Mouse (Mus musculus) liver, embryonic 12.5 days (tissue): ENCODE data around the gene Smpd1. TPM values are rescaled to one million over a fixed set of nuclear protein-coding genes. Genes with fewer than 3 reads are reported as not detected.

Source experiments
- ATAC-seq: fragments of 200-750 bp; cut with Nextera tagmentation; 2 replicates; pipeline ENCODE4 v1.8.0; 2017; ENCODE audit warnings: moderate number of reproducible peaks, mild to moderate bottlenecking, moderate library complexity
- H3K27ac ChIP-seq: fragments of 300-500 bp; sonication (generic); 2 replicates; pipeline ENCODE4 v1.5.1; 2016; ENCODE audit warnings: mild to moderate bottlenecking
- H3K27me3 ChIP-seq: fragments of 300-500 bp; sonication (generic); replicated peaks from 2 replicates; pipeline ENCODE4 v1.6.1; 2016; ENCODE audit warnings: mild to moderate bottlenecking, moderate library complexity
- H3K36me3 ChIP-seq: fragments of 300-500 bp; sonication (generic); 2 replicates; pipeline ENCODE4 v1.6.1; 2016; ENCODE audit warnings: mild to moderate bottlenecking, moderate library complexity
- H3K4me1 ChIP-seq: fragments of 300-500 bp; sonication (generic); 2 replicates; pipeline ENCODE4 v1.6.1; 2016
- H3K4me2 ChIP-seq: fragments of 300-500 bp; sonication (generic); 2 replicates; pipeline ENCODE4 v1.6.1; 2016; ENCODE audit warnings: mild to moderate bottlenecking, moderate library complexity
- H3K4me3 ChIP-seq: fragments of 300-500 bp; sonication (generic); 2 replicates; pipeline ENCODE4 v1.5.1; 2016; ENCODE audit warnings: mild to moderate bottlenecking, moderate library complexity
- H3K9ac ChIP-seq: fragments of 300-500 bp; sonication (generic); 2 replicates; pipeline ENCODE4 v1.6.1; 2016; ENCODE audit warnings: mild to moderate bottlenecking, moderate library complexity
- H3K9me3 ChIP-seq: fragments of 300-500 bp; sonication (generic); replicated peaks from 2 replicates; pipeline ENCODE4 v1.6.1; 2016; ENCODE audit warnings: mild to moderate bottlenecking, moderate library complexity
- WGBS: fragments of 180-500 bp; shearing (Covaris S2); methylation state at CpG from one replicate; pipeline ENCODE4 v1.1.7; 2016; ENCODE audit not compliant: insufficient replicate concordance; 5-methylcytosine and 5-hydroxymethylcytosine counted together
- polyA plus RNA-seq: library from polyadenylated mRNA; unstranded; fragments of >200 nt; fragmentation: Nextera tagmentation; extraction: Ambion mirVana; gene quantifications from 2 replicates; pipeline ENCODE4 v1.2.1, GENCODE M21; 2016

The Smpd1 gene
- polyA plus RNA-seq, 1 experiment from 2014 or later = 27.6 TPM

- WGBS = 64% methylated on average over 4 of the region's 4 CpGs
- no peak overlapping the region for H3K4me3 ChIP-seq
- H3K9ac ChIP-seq = no peak overlapping the region
- no peaks in the 10 kb centered on the region for H3K9me3 ChIP-seq
- H3K4me2 ChIP-seq = no peak overlapping the region
- H3K4me1 ChIP-seq = no peaks in the 10 kb centered on the region
- no peak overlapping the region for H3K27ac ChIP-seq
- no peaks in the 10 kb centered on the region for H3K36me3 ChIP-seq
- ATAC-seq = 0 out of 2 replicates have a peak, but pooled peaks have one; percentile 33
- H3K27me3 ChIP-seq = no peaks in the 10 kb centered on the region
These were observed 26.1 kb upstream of the Smpd1 start for GRCm38 (mm10) chr7:105528094-105528493.

- no peak for ATAC-seq
- Histone ChIP-seq H3K36me3 (no peaks in the 10 kb centered on the region), H3K9me3 (no peaks in the 10 kb centered on the region), H3K27ac (no peak overlapping the region), H3K4me2 (no peak overlapping the region), H3K4me1 (no peaks in the 10 kb centered on the region), H3K9ac (no peak overlapping the region), H3K27me3 (no peaks in the 10 kb centered on the region), H3K4me3 (no peak overlapping the region)
- 58% methylated on average over 3 of the region's 3 CpGs for WGBS
These were observed 20.0 kb upstream of the Smpd1 start for GRCm38 (mm10) chr7:105534162-105534561.

- Histone ChIP-seq H3K4me2 (no peak overlapping the region), H3K27me3 (no peaks in the 10 kb centered on the region), H3K4me3 (no peak overlapping the region), H3K9me3 (no peaks in the 10 kb centered on the region), H3K27ac (no peak overlapping the region), H3K4me1 (no peaks in the 10 kb centered on the region), H3K36me3 (no peaks in the 10 kb centered on the region), H3K9ac (no peak overlapping the region)
- 61% methylated on average over 8 of the region's 8 CpGs for WGBS
- no peak for ATAC-seq
These were observed 8.2 kb upstream of the Smpd1 start for GRCm38 (mm10) chr7:105545986-105546385.

GRCm38 (mm10) chr7:105547970-105548369, 6.2 kb upstream of the Smpd1 start:
- Histone ChIP-seq H3K4me1 (no peaks in the 10 kb centered on the region), H3K9ac (no peak overlapping the region), H3K27ac (no peak overlapping the region), H3K36me3 (no peaks in the 10 kb centered on the region), H3K4me2 (no peak overlapping the region), H3K4me3 (no peak overlapping the region), H3K27me3 (no peaks in the 10 kb centered on the region), H3K9me3 (no peaks in the 10 kb centered on the region)
- no peak for ATAC-seq
- WGBS = 64% methylated on average over 7 of the region's 7 CpGs

- Histone ChIP-seq H3K9ac (no peak overlapping the region), H3K27me3 (no peaks in the 10 kb centered on the region), H3K9me3 (no peaks in the 10 kb centered on the region), H3K36me3 (no peaks in the 10 kb centered on the region), H3K4me3 (no peak overlapping the region), H3K4me2 (no peak overlapping the region), H3K27ac (no peak overlapping the region), H3K4me1 (peaks cover 7% of the 10 kb centered on the region)
- WGBS = 49% methylated on average over 6 of the region's 6 CpGs
- ATAC-seq = no peak
These were observed 5.1 kb upstream of the Smpd1 start for GRCm38 (mm10) chr7:105549035-105549434.

GRCm38 (mm10) chr7:105553456-105554211, 526 bp upstream of the Smpd1 start:
- no peak for ATAC-seq
- H3K36me3 ChIP-seq = peaks cover 31% of the 10 kb centered on the region
- H3K27ac ChIP-seq = peak overlapping the region; percentile 85; the same call in 1 of the 2 replicates

GRCm38 (mm10) chr7:105555571-105555970, 1.4 kb downstream of the Smpd1 start:
- Histone ChIP-seq H3K9me3 (no peaks in the 10 kb centered on the region), H3K27me3 (no peaks in the 10 kb centered on the region), H3K4me1 (peaks cover 27% of the 10 kb centered on the region), H3K4me2 (peak overlapping the region; percentile 86), H3K27ac (no peak overlapping the region), H3K4me3 (peak overlapping the region; percentile 73), H3K9ac (peak overlapping the region; percentile 82; the same call in 1 of the 2 replicates), H3K36me3 (peaks cover 36% of the 10 kb centered on the region)
- ATAC-seq = no peak
- WGBS = 80% methylated on average over 10 of the region's 10 CpGs

More at GRCm38 (mm10) chr7:105553456-105554211, 526 bp upstream of the Smpd1 start:
- H3K27me3 ChIP-seq = no peaks in the 10 kb centered on the region
- H3K4me1 ChIP-seq = peaks cover 27% of the 10 kb centered on the region
- peak overlapping the region; percentile 86 for H3K4me2 ChIP-seq
- no peaks in the 10 kb centered on the region for H3K9me3 ChIP-seq
- WGBS = 35% methylated on average over 26 of the region's 27 CpGs
- peak overlapping the region; percentile 73 for H3K4me3 ChIP-seq
- peak overlapping the region; percentile 82 for H3K9ac ChIP-seq

- no peaks in the 10 kb centered on the region for H3K9me3 ChIP-seq
- H3K27me3 ChIP-seq = no peaks in the 10 kb centered on the region
- H3K36me3 ChIP-seq = peaks cover 36% of the 10 kb centered on the region
- H3K4me2 ChIP-seq = peak overlapping the region; percentile 86; the same call in 1 of the 2 replicates
- no peak overlapping the region for H3K27ac ChIP-seq
- WGBS = 77% methylated on average over 8 of the region's 8 CpGs
- H3K4me3 ChIP-seq = no peak overlapping the region
- ATAC-seq = no peak
- H3K4me1 ChIP-seq = peaks cover 27% of the 10 kb centered on the region
- H3K9ac ChIP-seq = no peak overlapping the region
These were observed 2.2 kb downstream of the Smpd1 start for GRCm38 (mm10) chr7:105556406-105556805.

- H3K9me3 ChIP-seq = no peaks in the 10 kb centered on the region
- peaks cover 27% of the 10 kb centered on the region for H3K4me1 ChIP-seq
- H3K36me3 ChIP-seq = peaks cover 36% of the 10 kb centered on the region
- no peak overlapping the region for H3K4me2 ChIP-seq
- H3K27me3 ChIP-seq = no peaks in the 10 kb centered on the region
- WGBS = 81% methylated on average over 11 of the region's 11 CpGs
- no peak for ATAC-seq
- no peak overlapping the region for H3K9ac ChIP-seq
- H3K4me3 ChIP-seq = no peak overlapping the region
- no peak overlapping the region for H3K27ac ChIP-seq
These were observed 3.5 kb downstream of the Smpd1 start for GRCm38 (mm10) chr7:105557671-105558070.

GRCm38 (mm10) chr7:105559016-105559415, 4.9 kb downstream of the Smpd1 start:
- no peak overlapping the region for H3K9ac ChIP-seq
- H3K4me1 ChIP-seq = peaks cover 20% of the 10 kb centered on the region
- H3K9me3 ChIP-seq = no peaks in the 10 kb centered on the region
- no peak overlapping the region for H3K4me2 ChIP-seq
- H3K27me3 ChIP-seq = no peaks in the 10 kb centered on the region
- ATAC-seq = no peak
- H3K27ac ChIP-seq = no peak overlapping the region
- 80% methylated on average over 9 of the region's 9 CpGs for WGBS
- no peak overlapping the region for H3K4me3 ChIP-seq
- peaks cover 36% of the 10 kb centered on the region for H3K36me3 ChIP-seq

GRCm38 (mm10) chr7:105562317-105562716, 8.2 kb downstream of the Smpd1 start:
- Histone ChIP-seq H3K9ac (no peak overlapping the region), H3K27ac (no peak overlapping the region), H3K4me2 (no peak overlapping the region), H3K27me3 (no peaks in the 10 kb centered on the region), H3K9me3 (no peaks in the 10 kb centered on the region), H3K36me3 (peaks cover 17% of the 10 kb centered on the region), H3K4me3 (no peak overlapping the region), H3K4me1 (no peaks in the 10 kb centered on the region)
- ATAC-seq = no peak
- 58% methylated on average over 3 of the region's 3 CpGs for WGBS

- H3K27ac ChIP-seq = no peak overlapping the region
- WGBS = 61% methylated on average over 3 of the region's 3 CpGs
- no peaks in the 10 kb centered on the region for H3K4me1 ChIP-seq
- H3K4me3 ChIP-seq = no peak overlapping the region
- H3K27me3 ChIP-seq = 0 out of 2 replicates have a peak, but pooled peaks cover under 1% of the 10 kb centered on the region
- no peak for ATAC-seq
- no peaks in the 10 kb centered on the region for H3K9me3 ChIP-seq
- H3K9ac ChIP-seq = no peak overlapping the region
- no peak overlapping the region for H3K4me2 ChIP-seq
- H3K36me3 ChIP-seq = peaks cover 7% of the 10 kb centered on the region
These were observed 9.2 kb downstream of the Smpd1 start for GRCm38 (mm10) chr7:105563367-105563766.
